Mouse (Mus musculus) spleen, adult 18-20 months (tissue): ENCODE data around the gene Pde7b.
A peak's percentile ranks its signal among the peaks of the same experiment; 100 is the strongest.

Experiments used
- DNase-seq, 2 experiments: peaks; one replicate each; pipeline ENCODE4 v3.0.0; 2022; ENCODE audit warnings: mixed read lengths in 2 of 2

Gene Pde7b

DNA sequence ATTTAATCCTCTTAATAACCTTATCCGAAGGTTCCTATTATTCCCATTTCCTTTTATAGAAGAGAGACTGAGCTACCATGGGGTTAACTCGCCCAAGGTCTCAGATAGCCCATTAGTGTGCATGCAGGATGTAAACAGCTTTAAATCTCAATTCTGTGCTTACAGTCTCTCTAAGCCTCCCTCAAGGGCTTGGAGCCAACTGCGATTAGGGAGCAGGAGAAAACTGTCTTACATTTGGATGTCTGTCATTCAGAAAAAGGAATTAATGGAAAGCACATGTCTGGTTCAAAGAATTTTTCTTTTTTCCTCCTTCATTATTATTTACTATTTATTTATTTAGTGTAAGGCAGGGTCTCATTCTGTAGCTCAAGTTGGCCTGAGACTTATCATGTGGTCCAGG is 181.8 kb downstream of the Pde7b start:
- no peak for DNase-seq

DNA sequence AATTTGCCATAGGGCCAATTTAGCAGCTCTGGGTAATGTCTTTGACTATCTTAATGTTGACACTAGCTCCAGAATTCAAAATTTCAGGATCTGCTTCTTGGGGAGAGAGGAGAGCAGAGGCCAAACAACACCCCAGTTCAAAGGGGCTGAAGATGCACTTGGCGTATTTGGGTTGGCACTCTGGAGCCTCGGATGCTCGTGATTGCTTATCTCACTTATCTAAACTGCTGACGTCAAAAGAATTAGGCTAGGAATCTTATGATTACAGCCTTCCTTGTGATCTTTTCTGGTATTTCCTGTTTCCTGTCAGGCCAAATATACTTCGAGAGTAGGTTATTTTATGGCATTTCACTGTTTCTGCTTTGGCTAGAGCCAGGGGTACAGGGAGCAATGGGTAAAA is 191.1 kb downstream of the Pde7b start:
- DNase-seq = no peak

DNA sequence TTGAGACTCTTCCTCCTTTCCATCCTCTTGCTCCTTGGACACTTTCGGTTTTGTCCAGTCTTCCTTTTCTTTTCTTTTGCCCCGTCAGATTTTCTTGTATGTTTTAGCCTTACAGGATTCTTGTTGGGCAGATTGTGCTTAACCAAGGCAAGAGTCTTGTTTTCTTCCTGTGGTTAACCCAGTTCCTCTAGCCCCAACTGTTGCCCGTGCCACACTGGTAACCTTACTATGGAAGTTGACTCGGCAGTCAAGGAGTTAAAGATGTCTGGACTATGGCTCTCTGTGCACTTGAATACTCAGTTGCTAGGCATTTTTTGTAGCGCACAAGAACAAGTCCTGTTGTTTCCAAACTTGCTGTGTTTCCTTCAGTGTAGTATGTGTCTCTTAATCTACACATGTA is 193.0 kb downstream of the Pde7b start:
- DNase-seq = no peak

DNA sequence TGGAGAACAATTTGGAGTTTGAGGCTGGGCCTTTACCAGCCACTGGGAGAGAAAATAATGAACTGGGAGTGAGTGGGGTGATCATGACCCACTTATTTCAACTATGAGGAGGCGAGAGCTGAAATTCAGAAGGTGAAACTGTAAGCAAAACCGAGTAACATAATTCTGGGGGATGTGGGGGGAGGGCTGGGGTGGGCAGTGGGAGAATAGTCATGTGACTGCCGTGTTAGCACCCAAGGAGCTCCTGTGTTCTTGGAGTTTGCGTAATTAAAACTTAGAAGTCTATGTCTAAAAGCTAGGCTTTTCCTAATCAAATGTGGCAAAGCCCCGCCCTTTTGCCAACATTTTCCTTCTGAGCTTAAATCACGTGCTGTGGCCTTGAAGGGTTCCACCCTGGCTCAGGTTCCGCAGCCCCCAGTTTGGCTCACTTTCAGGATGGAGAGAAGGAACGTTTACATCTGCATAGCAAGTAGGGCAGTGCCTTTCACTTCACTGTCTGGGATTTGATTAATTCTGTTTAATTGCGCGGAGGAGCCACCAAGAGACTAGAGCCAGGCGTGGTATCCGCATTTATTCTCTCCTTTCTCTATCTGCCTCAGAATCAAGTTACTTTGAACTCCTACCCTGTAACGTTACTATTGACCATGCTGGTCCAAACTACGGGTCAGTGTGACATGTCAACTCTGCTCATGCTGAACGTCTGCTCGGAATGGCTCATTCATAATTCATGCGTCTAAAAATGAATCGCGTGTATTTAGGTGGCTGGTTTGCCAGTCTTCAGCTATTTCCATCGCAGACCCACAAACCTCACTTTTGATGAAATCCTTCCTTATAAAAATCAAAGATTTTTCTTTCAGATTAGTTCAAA is 196.1 kb downstream of the Pde7b start:
- no peak for DNase-seq

DNA sequence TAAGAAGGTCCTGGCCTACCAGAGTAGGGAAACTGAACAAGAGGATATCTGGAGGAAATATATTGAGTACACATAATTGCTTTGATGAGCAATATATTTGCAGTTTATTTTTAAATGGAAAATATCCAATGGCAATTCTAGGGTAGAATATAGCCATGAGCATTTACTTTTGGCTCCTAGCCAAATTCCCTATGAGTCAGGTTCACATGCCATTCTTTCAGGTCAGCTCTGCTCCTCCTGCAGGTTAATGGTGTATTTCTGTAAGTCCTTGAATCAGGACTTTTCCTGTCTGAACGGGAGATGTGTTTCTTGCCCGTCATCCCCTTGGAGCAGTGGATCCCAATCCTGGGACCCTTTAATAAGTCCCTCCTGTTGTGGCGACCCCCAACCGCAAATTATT is 197.1 kb downstream of the Pde7b start:
- DNase-seq = no peak

DNA sequence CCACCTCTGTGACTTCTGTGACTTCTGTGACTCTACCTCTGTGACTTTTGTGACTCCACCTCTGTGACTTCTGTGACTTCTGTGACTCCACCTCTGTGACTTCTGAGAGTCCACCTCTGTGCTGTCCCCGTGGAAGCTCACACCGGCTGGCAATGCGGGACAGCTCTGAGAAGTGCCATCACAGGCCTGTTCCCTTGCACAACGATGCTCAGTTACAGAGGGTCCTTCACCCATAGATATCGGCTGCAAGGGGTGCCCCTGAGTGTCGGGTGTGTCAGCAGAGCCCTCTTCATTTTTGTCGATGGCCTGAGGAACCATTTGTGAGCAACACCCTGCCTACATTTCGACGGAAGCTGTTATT is 206.4 kb downstream of the Pde7b start:
- DNase-seq = peak in 1 of 2 experiments; percentile 13

DNA sequence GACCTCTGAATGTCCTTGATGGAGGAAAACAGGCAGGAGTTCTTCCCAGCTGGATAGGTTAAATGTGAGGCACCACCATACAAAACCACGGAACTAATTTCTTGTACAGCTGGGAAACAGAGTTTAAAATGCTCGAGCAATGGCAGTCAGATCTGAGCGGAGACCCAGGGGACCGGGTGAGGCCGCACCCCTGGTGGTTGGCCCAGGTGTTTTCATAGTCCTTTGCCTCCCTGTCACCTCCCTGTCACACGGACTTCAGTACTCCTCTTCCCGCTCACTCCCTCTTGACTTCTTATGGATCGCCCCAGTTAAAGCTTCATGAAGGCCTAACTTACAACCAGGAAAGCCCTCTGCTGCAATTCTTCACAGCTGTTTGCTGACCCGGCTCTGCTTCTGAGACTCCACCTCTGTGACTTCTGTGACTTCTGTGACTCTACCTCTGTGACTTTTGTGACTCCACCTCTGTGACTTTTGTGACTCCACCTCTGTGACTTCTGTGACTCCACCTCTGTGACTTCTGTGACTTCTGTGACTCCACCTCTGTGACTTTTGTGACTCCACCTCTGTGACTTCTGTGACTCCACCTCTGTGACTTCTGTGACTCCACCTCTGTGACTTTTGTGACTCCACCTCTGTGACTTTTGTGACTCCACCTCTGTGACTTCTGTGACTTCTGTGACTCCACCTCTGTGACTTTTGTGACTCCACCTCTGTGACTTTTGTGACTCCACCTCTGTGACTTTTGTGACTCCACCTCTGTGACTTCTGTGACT is 206.9 kb downstream of the Pde7b start:
- DNase-seq = peak; percentile 16 to 25

DNA sequence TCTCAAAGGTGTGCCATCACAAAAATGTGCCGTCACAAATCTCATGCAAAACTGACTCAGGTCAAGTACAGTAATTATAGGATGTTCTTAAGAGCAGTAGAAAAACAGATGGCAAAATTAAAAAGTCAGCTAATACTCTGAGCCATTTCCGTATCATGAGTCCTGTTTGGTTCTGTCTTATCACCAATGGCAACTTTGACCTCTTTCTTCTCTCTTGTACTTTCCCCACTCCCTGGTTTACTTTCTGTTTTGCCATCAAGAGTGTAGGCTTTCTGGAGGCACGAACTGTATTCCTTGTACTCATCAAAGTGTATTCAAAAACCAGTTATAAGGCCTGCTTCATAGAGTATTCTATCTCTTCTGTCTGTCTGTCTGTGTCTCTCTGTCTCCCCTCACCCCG is 211.0 kb downstream of the Pde7b start:
- DNase-seq = no peak

DNA sequence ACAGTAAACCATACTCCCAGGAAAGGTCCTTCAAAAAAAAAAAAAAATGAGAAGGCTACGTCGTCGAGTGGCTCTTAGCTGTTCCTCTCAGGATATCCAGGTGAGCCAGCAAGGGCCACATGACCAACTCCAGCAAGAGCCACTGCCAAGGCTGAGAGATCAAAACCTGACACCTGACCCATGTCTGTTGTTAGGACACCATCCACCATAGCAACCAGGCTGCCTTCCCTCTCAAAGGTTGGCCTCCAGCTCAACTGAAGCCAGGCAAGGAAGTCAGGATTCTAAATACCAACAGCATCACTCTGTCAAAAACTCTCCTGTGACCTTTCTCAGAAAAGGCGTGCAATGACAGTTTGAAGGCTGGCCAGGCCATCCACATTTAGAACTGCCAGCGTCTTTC is 211.4 kb downstream of the Pde7b start:
- no peak for DNase-seq

DNA sequence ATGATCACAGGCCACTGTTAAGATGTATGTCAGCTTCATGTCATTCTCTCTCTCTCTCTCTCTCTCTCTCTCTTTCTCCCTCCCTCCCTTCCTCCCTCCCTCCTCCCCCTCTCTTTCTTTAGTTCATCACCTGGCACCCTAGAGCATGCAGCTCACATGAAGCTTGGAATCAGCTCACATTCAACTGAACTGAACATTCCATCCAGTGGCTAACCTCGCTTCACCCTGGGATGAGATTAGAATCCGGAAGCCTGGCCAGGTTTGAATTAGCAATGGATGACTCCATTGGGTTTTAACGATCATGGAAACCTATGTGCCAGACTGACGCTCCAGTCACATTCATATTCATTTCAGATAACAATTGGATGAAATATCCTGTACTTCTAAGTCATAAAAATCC is 215.1 kb downstream of the Pde7b start:
- DNase-seq = no peak

DNA sequence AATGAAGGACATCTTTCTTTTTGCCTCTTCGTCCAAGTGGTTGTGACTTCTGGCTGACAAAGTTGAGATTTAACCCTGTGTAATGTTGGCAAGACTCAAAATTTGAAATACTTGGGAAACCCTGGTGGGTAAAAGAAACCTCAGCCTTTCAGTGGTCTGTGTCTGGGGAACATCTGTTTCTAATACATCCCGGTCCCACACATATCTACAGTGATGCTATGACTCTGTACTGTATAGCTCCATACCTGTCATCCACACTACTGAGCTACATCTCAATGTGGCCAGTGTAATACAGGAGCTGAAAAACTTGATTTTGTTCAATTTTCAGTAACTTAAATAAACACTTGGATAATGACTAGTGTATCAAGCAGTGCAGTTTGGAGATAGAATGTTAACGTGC is 216.4 kb downstream of the Pde7b start:
- DNase-seq = no peak

DNA sequence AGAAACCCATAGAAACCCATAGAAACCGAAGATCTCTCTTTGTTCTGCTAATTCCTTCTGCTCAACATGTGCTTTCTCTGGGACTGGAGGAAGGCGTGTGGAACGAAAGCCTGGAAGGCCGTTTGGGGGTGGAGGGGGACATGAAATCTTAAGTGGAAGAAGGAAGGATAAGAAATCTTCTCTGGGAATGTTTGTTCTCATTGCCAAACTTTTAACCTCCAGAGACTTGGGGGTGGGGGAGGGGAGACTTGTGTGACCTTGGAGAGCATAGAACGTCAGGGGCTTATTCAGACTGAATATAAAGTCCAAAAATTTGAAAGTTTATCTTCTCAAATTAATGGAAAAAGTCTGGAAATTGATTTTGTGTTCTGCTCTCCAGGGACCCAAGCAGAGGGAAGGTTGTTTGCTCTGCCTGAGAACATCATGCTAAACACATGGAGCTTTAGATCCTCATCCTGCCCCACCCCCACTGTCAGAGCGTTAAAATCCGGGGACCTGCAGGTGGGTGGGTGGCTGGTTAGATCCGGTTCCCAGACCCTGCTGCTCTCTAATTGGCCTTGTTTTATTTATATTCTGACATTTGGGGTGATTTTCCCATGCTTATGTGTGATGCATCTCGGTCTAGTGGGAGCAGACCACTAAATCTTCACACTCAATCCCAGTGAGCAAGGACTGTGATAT is 217.0 kb downstream of the Pde7b start:
- DNase-seq = no peak

DNA sequence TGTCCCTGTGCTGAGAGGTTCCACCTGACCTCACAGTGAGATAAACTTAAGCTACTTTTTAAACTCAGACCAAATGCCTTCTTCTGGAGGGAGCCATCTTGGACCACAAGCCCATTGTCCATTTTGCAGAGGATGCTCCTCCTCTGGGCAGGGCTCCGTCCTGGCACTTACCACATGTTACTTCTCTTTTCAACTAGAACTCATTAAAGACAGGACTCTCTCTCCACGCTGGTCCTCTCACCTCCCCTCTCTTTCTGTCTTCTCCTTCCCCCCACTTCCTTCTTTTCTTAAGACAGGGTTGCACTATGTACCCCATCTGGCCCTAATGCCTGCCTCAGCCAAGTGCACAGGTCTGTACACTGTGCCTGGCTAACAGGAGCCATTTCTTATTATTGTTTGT is 217.8 kb downstream of the Pde7b start:
- no peak for DNase-seq

DNA sequence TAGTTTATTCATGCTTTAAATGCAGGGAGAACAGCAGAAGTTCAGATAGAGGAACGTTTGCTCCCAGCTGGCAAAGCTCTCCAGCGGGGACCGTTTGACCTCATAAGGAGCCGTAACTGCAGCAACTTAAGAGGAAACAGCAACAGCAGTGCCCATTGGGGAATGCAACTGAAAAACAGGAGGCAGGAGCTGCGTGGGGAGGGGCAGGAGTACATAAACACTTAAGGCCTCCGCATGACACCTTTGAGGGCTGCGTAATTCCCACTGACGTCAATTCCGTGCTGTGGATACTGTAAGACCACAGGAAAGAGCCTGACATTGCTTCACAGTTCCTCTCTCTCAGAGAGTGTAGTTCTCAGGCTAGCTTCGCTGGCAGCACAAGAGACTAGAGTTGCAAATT is 219.4 kb downstream of the Pde7b start:
- DNase-seq = no peak

DNA sequence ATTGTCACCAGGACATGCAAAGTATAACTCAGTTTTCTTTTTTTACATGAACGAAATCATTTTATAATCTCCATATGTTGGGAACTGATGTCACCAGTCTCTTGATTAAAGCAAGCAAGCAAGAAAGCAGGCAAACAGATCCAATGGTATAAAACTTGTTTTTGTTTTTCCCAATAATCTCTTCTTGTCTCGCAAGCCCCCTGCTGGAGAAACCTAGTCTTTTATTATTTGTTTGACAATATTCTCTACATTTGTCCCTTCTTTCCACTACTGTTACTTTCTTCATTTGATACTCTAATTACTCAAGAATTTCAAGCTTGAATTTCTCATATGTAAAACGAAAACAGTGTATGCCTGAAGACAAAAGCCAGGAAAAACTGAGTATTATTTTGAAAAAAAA is 220.1 kb downstream of the Pde7b start:
- no peak for DNase-seq

DNA sequence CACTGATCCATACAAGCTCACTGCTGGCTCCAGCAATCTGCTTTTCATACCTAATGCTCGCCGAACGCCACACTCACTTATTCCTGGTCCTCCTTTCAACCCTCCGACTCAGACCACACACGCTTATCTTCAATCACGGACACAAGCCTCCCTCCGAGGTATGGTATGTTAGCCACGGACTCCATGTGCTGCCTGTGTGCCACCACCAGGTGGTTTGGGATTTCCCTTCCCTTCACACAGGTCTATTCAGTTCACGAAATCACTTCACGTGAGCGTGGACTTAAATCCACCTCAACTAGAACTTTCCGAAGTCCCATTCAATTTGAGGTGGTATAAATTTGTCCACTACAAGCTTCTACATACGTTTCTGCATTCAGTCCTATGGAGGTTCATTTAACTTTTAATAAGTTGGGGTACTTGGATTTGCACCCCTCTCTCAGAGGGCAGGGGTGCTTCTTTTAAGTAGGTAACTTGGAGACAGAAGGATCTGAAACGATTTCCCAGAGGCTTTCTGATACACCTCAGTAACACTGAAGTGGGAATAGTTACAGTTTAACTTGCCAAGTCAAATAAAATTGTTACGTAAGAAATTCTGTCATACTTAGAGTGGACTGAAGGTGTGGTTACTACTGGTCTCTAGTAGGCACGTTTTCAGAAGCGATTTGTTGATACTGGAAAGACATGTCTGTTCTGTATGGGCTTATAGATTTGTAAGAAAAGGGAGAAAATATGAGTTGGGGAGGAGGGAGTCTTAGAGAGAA is 221.4 kb downstream of the Pde7b start:
- DNase-seq = no peak

DNA sequence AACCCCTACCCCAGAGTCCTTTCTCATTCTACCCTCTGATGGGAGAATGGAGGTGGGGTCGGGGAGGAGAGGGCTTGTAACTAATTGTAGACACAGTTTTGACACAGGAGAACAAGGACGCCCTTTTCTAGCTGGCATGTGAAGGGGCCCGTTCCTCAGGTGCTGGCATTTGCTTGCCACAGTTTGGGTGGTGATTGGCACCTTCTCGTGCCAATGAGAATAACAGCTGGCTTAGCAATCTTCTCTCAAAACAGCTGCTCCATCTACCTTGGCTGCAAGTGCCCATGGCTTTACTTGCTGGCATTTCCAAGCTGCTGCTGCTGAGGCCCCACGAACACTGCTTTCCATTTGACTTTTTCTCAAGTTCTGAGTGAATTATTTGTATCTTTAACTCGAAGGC is 223.7 kb downstream of the Pde7b start:
- no peak for DNase-seq

DNA sequence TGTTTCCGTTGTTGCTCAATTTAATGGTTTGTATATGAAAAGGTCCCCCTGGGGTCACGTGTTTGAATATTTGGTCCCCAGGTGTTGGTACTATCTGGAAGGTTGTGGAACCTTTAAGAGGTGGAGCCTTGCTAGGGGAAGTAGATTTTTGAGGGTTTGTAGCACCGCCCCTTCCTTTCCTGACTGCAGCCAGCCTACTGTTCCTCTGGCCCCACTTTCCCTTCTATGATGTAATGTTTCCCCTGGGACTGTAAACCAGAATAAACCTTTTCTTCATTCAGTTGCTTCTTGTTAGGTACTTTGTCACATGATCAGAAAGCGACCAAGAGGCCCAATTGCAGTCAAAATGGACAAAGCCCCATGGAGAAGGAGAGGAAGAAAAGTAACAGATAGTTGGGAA is 229.8 kb downstream of the Pde7b start:
- no peak for DNase-seq

DNA sequence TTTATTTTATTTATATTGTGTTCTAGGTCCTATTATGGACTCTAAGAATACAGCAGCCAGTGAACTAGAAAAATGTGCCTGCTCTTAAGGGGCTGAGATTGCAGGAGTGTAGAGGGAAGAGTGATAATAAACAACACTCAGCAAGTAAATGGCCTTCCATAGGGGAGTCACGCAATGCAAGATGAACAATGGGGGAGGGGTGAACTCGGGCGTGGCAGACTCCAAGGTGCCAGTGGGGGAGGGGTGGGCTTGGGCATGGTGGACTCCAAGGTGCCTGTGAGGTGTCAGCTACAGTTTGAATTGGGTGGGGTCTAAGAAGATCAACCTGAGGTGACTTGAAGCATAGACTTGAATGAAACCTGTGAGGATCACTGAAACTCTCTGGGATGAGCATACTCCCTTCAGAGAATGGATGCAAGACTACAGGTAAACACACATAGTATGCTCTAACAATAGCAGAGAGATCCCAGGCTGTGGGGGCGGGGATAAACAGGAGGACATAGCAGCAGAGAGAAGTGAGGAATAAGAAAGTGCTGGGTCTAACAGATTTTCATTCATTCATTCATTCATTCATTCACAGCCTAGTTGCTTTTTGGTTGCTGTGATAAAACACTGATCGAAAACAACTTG is 230.9 kb downstream of the Pde7b start:
- no peak for DNase-seq

DNA sequence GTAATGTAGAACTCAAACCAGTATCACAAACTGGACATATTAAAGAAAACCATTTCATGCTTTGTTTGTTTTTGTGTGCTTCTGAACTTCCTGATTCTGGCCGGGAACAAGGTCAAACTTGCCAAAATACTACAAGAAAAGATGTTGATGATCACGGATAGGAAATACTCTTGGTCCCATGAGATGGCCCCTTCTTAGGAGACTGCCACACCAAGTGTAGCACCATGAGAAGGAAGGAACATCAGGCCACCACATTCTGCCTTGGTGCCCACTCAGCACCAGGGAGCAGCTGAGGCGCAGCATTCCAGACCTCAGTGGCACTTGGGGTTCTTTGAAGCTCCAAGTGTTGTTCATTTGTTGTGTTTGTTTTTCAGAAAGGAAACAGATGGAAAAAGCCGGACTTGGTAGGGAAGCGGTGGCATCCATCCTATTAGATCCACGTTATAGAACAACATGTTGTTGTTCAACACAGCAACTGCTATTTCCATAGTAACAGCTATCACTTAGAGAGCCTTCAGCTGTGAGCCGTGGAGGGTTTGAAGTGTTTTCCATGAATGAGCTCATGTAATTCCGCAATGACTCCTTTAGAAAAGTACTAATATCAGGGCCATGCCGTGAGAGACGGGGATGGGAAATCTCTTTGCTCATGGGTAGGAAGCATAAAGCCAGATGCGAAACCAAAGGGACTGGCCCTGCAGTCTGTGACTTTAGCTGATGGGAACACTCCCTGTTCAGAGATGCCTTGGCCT is 232.5 kb downstream of the Pde7b start:
- DNase-seq = no peak

DNA sequence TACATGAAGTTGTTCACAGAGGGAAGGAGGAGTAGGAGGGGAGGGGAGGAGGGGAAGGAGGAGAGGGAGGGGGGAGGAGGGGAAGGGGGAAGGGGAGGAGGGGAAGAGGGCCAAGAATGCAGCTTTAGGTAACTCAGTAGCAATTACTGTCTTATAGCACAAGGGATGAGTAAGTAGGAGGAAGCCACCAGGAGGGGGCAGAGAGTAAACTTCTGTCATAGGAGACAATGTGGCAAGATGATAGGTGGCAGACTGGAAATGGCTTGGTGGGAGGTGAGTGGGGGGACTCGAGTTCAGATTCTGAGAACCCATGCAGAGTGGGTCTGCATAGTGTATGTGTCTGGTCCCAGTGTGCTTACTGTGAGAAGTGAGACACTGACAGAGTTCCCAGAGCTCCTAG is 234.1 kb downstream of the Pde7b start:
- DNase-seq = no peak

DNA sequence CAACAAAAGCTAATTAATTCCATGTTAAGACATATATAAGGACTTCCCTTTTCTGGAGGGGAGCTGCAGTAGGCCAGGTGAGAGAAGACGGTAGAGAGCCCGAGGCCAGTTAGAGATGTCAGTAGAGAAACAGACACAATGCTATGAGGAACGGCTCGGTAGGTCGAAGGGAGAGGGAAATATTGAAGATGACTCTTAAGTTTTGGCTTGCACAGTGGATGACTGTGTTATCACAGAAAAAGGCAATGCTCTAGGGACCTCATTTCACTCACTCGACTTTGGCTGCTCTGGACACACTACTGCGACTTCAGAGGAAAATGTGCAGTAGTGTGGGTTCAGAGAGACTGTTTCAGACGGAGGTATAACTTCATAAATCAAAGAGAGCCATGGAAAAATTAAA is 234.6 kb downstream of the Pde7b start:
- no peak for DNase-seq
